Mouse (Mus musculus): ENCODE results near the gene Enox1.
"Not testable (repeated sequence)": the region's sequence is repeated elsewhere in the genome, so short reads cannot be mapped to it uniquely, and the experiment has no call there.

Enox1 gene

DNA sequence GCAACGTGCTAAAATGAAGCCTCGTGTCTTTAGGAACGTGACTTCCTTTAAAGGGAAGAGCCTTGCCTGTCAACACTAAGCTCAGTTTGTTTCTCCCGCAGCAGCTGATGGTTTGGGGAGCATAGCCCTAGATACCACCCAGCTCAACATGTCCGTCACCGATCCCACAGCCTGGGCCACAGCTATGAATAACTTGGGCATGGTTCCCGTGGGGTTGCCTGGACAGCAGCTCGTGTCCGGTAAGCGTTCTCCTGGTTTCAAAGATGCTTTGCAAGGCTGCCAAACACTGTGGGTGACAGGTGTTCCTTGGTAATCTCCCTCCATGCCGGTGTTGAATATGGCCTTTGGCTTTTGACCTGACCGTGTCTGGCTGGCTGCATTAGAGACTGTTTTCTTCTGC is 351.5 kb downstream of the Enox1 start:
- DNase-seq (ENCODE audit: low read depth in 1 of 2, low spot score in 2 of 2), result no peak

DNA sequence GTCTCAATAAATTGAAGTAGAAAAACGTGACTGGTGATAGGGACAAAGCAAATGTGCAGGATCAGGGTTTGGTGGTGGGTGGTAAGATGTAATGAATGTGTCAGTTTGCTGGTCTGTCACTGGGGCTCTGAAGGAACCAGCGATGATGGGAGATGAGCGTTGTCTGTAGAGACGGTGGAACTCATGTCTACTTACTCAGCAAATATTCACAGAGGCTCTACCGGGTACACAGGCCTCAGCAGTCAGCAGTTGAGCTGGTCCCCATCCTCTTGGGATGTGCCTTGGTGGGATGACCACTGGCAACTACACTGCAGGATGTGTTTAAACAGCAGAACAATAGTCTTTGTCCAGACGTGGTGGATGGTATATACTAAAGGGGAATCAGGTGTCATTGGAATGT is 352.5 kb downstream of the Enox1 start:
- no peak for DNase-seq (ENCODE audit: low read depth in 1 of 2, low spot score in 2 of 2)

DNA sequence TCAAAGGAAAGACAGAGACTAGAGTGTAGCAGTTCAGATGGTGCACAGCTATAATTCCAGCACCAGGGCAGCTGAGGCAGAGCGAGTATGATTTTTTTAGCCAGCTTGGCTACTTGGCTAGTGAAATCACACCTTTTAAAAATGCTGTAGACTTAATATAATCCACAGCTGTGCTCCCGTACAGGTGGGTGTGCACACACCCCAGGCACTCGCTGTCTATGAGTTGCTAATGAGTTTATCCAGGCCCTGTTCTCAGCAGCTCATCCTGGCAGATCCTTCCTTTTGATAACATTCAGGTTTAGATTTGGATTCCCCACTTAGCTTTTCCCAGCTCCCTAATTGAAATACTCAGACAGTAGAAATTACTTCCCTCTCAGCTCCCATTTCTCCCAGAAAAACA is 353.4 kb downstream of the Enox1 start:
- no peak for DNase-seq (ENCODE audit: low read depth in 1 of 2, low spot score in 2 of 2)

- no peak for DNase-seq (ENCODE audit: low read depth in 1 of 2, low spot score in 2 of 2)
Observed at GRCm38 (mm10) chr14:77511137-77511870, 354.7 kb downstream of the Enox1 start.

DNA sequence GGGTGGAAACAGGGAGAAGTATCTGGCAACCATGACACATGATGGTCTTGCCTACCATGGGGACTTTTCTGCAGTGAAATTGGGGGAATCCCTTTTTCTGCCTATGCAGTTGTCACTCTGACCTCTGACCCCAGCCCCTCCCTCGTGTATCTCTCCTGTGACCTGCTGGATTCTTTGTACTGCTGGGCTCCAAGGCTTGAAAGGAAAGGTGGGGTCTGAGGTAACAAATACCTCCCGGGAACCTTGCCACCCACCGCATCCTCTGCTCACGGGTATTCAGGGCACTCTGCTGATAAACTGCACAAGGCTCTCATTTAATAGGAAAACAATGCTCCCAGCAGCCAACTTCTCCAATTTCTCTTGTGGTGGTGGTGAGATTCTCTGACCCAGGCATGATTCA is 361.5 kb downstream of the Enox1 start:
- DNase-seq (ENCODE audit: low read depth in 1 of 2, low spot score in 2 of 2), result no peak

GRCm38 (mm10) chr14:77518941-77519695 is 362.6 kb downstream of the Enox1 start:
- no peak for DNase-seq (ENCODE audit: low read depth in 1 of 2, low spot score in 2 of 2)

GRCm38 (mm10) chr14:77519701-77520100 is 363.1 kb downstream of the Enox1 start:
- DNase-seq (ENCODE audit: low read depth in 1 of 2, low spot score in 2 of 2), result no peak

DNA sequence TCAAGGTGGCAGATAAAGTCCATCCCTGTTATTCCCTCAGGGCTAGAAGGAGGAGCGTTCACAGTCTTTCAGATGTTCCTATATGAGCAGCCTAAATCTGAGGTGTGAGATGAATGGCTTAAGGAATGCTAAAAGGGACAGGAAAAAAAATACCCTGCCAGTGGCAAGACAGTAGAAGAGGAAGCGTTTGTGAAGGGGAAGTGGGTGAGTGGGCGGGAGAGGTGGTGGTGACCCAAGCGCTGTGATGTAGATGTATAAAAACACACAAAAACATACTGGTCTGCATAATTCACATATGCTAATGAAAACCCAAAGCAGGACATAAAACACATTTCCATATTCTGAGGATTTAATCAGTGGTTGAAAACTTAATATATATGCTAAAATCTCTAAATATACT is 367.7 kb downstream of the Enox1 start:
- no peak for DNase-seq (ENCODE audit: low read depth in 1 of 2, low spot score in 2 of 2)

- DNase-seq (ENCODE audit: low read depth in 1 of 2, low spot score in 2 of 2), result no peak
Observed at GRCm38 (mm10) chr14:77526262-77526661, 369.7 kb downstream of the Enox1 start.

GRCm38 (mm10) chr14:77529201-77529600 is 372.6 kb downstream of the Enox1 start:
- DNase-seq (ENCODE audit: low read depth in 1 of 2, low spot score in 2 of 2), result no peak

DNA sequence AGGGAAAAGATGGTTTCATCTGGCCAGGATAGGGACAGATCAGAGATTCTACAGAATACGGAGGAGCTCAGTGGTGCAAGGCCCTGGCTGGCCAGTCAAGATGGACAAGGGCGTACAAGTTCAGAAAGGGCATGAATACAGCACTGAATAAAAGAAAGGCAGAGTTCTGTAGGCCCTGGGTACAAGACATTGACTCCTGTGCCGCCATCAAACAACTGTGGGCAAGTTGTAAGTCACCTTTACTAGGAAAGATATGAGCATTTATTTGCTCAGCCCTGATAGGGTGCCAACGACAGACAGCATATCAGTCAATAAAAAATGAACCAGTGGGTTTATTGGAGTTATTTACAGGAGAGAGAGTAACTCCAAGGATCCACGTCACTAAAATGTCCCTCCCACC is 373.1 kb downstream of the Enox1 start:
- DNase-seq (ENCODE audit: low read depth in 1 of 2, low spot score in 2 of 2), result no peak

GRCm38 (mm10) chr14:77533638-77534037 is 377.1 kb downstream of the Enox1 start:
- no peak for DNase-seq (ENCODE audit: low read depth in 1 of 2, low spot score in 2 of 2)

- no peak for DNase-seq (ENCODE audit: low read depth in 1 of 2, low spot score in 2 of 2)
Observed at GRCm38 (mm10) chr14:77534120-77534519, 377.6 kb downstream of the Enox1 start.

DNA sequence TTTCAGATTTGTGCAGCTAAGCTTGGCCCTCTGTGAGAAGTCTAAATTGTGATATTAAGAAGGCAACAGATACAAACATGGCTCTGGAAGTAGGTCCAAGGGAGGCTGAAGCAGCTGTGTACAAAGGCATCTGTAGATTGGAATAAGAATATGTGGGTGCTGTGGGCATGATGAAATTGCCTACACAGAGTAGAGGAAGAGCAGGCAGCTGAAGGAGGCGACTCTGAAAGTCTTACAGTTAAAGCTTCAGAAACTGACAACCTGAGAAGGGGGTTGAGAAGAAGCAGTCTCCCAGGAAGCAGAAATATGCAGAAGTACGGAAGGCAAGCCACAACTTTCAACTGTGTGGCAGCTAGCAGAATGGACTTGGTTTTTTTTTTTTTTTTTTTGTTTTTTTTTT is 380.0 kb downstream of the Enox1 start:
- no peak for DNase-seq (ENCODE audit: low read depth in 1 of 2, low spot score in 2 of 2)

GRCm38 (mm10) chr14:77539563-77539962 is 383.0 kb downstream of the Enox1 start:
- DNase-seq (ENCODE audit: low read depth in 1 of 2, low spot score in 2 of 2), result not testable (repeated sequence)

- no peak for DNase-seq (ENCODE audit: low read depth in 1 of 2, low spot score in 2 of 2)
Observed at GRCm38 (mm10) chr14:77541925-77542324, 385.4 kb downstream of the Enox1 start.

GRCm38 (mm10) chr14:77546531-77547274 is 390.1 kb downstream of the Enox1 start:
- DNase-seq (ENCODE audit: low read depth in 1 of 2, low spot score in 2 of 2), result no peak

DNA sequence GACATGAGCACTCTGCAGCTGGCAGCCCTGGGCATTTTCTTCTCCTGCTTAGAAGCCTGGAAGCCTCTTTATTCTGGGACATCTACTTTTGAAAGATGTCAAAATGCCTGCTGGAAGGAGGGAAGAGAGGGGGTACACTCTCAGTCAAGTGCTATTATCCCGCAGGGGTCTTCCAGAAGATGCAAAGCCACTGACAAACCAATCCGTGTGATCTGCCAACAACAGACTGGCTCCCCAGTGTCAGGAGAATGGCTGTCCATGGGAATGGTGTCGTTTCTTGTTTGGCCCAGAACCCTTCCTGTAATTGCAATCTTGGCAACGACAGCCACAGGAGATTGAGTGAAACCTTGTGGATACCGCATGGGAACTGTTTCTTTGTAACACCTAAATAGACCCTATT is 390.8 kb downstream of the Enox1 start:
- DNase-seq (ENCODE audit: low read depth in 1 of 2, low spot score in 2 of 2), result no peak

DNA sequence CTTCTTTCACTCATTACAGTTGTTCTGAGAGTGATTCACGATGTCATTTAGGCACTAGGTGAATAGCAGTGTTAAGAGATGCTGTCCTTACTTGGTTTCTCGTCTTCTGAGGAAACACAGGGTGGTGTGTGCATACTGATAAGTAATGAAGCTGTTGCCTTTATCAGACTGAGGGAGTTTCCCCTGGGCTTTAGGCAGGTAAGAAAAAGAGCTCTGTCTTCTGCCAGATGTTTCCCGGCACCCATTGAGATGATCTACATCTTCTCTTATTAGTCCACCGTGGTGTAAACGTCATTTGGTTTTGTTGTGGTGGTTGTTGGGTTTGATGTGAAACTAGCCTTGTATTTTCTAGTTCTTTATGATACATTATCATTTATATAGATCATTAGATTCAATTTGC is 392.4 kb downstream of the Enox1 start:
- no peak for DNase-seq (ENCODE audit: low read depth in 1 of 2, low spot score in 2 of 2)

GRCm38 (mm10) chr14:77557446-77558070 is 401.0 kb downstream of the Enox1 start:
- DNase-seq (ENCODE audit: low read depth in 1 of 2, low spot score in 2 of 2), result no peak

DNA sequence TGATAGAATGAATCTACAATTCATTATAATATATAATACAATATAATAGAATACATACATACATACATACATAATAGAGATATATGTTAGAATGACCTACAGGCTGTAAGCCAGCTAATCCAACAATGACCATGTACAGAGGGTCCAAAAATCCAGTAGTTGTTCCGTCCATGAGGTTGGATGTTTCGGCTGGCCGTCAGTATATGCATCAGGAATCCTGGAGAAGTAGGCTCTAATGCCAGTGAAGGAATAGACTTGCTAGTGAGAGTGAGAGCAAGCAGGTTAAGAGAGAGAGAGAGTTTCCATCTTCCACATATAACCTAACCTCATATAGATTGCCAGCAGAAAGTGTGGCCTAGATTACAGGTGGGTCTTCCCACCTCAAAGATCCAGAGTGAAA is 402.3 kb downstream of the Enox1 start:
- DNase-seq (ENCODE audit: low read depth in 1 of 2, low spot score in 2 of 2), result no peak

DNA sequence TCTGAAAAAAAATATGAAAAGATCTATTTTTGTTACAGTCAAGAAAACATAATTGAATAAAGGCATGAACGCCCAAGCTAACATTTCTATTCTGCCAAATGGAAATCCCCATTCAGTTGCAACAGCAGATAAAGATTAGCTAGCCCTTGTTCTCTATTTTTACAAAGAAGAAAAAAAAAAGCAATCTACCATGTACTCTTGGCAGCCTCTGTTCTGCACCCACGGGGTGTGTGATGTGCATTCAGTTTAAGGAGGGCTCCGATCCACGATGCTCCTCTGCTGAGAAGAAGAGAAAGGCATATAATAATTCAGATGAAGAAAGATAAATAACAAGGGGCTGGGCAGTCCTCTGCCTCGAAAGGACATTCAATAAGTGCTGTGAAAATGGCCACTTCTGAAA is 403.2 kb downstream of the Enox1 start:
- no peak for DNase-seq (ENCODE audit: low read depth in 1 of 2, low spot score in 2 of 2)

Data from monocyte, adult 2 months (primary cell).